Mouse (Mus musculus) adrenal gland, postnatal 36 days (tissue): Measurements from ENCODE around the gene Cemip. TPM values are rescaled to one million over a fixed set of nuclear protein-coding genes. Genes with fewer than 3 reads are reported as not detected.

Experiments
- DNase-seq, 2 experiments: peaks; one replicate each; pipeline ENCODE4 v3.0.0; 2021; ENCODE audit warnings: mixed read lengths in 1 of 2
- total RNA-seq, 2 experiments: library from RNA; stranded (reverse); gene quantifications; 2 replicates each; pipeline ENCODE4 v1.2.3; 2021

The Cemip gene
- total RNA-seq, 2 experiments from 2014 or later: 0.79 to 1.6 TPM

DNA sequence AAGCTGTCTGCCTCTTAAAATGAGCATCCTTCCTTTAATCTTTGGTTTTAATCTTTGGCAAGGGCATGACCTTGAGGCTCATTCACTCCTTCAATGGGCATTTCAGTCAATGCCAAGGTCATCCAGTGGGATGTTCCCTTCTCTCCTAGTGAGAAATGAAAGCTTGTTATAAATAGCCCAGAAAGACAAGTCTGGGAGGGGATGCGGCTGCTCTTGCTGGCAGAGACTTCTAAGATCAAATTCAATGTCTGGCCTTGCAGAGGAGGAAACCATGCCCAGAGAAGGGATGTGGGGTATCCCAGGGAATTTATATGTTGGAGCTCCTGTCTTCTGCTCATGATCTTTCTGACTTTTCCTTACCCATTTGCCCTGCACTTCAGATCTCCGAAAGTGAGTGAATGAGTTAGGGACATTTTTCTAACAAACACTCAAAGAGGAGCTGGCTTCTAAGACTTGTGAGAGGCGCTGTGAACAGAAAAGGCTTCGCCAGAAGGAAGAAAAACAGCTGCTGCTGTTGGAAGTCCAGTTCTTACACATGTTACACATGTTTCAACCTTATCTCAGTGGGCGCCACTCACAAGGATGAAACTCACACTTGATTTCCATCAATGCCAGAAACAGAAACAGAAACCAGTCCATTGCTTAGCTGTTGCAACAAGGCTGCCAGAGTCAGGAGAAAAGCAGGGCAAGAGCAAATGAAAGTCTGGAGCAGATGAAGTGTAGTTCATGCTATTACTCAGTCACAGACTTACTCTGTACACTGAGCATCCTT, 120.1 kb downstream of the Cemip start:
- DNase-seq: peak in 1 of 2 experiments; percentile 27

DNA sequence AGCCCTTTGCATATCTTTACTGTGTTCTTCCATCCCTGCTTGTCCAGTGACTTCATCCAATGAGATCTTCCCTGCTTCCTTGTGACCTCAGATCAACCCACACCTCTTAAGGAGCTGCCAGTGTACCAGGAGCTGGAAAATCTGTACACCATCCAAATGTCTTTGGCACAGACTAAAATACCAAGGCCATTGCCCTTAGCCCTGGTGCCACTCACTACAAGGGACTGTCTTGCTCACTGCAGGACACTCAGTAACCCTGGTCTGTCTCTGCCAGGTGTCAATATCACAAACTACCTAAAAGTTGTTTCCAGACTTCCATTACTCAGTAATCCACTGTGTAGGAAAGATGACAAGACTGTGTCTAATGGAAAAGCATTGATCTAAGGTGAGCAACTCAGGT, 121.1 kb downstream of the Cemip start:
- DNase-seq: peak; percentile 15 to 23

DNA sequence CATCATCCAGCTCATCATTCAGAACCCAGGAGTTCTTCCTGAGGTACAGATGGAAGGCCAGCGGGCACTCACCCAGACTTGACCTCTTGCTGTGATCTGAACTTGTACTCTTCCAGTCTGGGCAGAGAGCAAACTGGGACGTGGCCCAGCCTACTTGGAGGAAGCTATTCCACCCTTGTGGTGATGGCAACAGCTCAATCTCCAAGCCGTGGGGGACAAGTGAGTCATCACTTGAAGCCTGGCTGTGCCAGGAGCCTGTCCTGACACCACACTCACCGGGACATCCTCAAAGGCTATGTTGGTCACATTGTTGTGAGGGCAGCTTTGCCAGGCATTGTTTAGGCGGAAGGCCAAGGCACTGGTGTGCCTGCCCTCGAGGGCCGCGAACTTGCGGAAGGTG, 133.8 kb downstream of the Cemip start:
- peak in 1 of 2 experiments; percentile 18 for DNase-seq

DNA sequence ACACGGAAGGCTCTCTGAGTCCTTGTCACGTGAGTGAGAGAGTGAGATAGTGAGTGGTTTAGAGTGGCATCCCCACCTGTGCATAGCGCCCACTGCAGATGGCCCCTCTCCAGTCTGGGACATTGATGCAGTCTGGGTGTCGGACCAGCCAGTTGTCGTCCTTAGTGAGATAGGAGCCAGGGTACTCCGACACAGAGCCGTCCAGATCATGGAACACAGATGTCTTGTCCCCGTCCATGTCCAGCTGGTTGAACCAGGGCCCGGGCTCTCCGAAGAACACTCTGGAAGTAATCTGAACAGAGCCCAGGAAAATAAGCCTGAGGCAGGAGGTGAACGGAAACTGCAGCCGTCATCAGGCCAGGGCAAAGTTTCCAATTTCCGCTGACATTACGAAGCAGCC, 135.0 kb downstream of the Cemip start:
- no peak for DNase-seq

DNA sequence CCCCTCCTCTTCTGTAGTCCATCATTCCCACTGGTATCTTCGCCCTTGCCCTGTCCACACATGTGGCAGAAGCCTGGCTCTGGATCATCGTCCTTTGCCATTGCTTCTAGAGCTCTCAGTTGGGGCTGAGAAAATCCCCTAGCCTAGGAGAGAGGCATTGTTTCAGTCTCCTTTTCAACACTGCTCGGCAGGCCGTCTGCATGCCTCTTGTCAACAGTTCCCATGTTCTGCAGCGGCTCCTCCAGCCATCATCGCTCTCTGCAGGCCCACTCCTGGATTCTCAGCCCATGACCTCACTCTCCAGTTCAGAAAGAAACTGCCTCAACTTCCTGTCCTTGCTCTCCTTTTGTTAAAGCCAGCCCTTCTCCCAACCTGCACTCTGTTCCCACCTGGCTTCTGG, 136.6 kb downstream of the Cemip start:
- DNase-seq: no peak

DNA sequence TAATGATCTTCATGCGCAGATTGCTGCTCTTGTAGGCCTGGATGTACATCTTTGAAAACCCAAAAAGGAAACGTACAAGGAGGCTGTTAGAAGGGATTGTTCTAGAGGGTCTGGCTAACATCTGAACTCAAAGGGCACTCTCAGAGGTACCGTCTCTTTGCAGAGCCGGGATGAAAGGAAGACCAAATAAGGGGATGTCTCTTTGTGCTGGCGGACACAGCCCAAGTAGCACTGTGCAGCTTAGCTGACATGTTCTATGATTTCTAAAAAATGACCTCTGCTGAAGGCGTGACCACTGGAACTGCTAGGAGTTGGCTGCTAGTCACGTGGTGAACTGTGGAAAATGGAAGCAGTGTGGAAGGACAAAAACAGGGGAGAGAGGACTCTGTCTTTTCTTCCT, 137.6 kb downstream of the Cemip start:
- DNase-seq: no peak

DNA sequence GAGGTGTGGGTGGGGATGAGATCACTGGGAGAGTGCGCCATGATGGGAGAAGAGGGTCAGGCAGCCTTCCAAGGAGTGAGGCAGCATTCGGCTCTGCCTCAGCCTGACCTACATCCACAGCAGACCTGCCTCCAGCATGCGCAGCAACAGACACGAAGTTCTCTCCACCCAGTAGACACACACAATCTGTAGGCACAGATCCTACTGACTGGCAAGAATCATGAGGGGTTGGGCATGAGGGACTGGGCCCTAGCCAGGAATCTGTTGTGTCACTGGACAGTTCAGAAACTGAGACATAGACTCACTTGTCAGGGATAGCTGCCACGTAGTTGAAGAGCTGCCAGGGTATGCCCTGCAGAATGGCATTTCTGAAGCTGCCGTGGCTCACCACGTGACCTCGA, 144.6 kb downstream of the Cemip start:
- DNase-seq: peak; percentile 72 to 79

DNA sequence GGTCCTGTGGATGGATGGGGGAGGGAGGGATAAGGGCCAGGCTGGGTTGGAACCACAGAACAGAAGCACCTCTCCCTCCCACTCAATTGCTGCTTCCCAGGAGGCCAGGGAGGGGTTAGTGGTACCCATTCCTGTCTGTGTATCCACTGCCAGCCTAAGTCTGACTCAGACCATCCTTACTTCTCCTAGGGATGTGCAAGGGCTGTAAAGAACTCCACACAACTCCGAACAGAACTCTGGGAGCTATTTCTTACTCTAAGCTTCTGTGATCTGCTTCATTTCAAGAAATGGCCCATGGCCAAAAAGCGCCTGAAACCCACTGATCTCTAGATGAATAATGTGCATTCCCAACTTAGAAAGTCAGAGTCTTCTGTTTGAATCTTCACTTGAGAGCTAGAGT, 146.2 kb downstream of the Cemip start:
- no peak for DNase-seq

DNA sequence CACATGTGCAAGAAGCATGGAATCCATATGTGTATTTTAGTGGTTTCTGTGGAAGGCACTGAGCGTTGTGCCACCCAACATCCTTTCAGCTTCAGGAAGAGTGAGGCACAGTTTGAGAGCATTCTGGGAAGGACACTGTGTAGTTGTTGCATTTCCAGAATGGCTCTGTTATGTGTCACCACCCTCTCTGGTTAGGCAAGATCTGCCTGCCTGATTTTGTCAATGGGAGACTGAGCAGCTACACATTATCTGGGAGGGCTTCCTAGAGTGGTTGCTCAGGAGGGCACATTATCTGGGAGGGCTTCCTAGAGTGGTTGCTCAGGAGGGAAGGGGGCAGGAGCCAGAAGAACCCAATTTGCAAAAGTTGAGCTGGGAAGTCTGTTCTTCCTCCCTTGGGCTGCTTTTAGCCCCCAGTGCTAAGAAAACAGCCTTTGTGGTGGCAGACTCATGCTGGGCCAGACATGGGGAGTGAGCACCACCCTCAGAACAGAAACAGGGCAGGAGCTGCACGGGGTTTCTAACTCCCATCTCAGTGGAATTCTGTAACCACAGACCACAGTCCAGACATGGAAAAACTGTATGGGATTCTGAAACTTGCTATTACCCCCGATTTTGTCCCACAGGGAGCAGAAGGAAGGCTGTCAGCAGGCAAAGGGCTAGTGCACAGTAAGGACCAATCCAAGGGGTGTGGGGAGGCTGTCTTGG, 147.1 kb downstream of the Cemip start:
- DNase-seq: no peak

DNA sequence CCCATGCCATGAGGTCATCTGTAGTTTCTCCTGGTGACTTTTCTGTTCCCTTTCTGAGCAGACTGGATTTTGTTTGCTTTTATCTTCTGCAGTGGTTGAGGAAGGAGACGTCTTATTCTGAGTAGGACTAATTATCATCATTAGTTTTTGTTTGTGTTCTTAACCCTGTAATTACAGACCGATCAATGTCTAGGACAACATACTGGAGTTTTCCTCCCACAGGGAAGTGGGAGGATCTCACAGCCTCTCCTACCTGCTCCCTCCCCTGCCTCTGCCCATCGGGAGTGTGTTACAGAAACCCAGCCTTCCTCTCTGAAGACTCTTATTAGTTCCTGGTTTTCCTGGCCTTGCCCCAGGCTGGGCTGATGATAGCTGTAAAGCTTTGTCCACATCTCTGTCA, 164.7 kb downstream of the Cemip start:
- no peak for DNase-seq

DNA sequence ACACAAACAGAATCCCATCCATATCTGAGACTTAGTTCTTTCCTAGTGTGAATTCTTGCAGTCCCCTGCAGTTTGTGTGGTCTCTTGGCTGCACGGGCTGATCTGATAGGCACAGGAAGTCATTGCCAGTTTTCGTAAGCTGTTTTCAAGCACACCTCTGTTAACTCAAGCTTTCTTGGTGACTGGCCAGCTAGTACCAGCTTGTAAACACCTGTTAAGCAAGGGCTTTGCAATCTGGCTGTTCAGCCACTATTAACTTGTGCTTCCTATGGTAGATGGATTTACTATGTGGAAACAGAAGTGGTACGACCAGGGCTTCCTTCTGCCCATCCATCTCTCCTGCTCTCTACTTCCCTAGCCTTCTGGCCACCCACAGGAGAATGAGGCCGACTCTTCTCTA, 166.1 kb downstream of the Cemip start:
- no peak for DNase-seq

DNA sequence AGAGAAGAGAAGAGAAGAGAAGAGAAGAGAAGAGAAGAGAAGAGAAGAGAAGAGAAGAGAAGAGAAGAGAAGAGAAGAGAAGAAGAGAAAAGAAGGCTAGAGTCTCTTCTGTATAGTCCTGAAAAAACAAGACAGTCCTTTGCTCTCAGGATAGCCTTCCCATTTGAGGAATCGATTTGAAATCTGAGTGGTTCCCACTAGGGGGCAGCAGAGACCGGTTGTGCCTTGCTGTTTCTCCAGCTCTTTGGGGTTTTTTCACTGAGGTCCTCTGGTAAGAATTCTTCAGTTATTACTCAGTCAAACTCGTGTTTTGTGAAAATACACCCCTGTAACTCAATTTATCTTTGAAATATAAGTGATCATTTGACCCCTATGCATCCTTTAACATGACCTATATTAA, 171.7 kb downstream of the Cemip start:
- peak; percentile 86 to 91 for DNase-seq

DNA sequence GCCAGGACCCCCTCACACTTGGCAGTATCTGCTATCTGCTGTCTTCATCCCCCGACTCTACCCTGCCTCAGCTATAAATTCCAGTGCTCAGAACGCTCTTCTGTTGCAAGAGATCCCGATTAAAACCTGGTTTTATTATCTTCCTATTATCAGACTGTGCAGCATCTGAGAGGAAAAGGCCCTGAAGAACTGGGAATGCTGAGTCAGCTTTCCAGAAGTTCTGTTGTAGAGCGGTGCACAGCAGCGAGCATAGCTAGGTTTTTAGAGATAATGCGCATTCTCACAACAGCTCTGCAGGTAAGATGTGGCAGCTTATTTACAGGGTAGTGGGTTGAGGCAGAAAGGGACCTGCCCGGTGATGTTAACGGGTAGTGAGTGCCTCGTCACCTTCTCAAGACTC, 172.3 kb downstream of the Cemip start:
- no peak for DNase-seq

DNA sequence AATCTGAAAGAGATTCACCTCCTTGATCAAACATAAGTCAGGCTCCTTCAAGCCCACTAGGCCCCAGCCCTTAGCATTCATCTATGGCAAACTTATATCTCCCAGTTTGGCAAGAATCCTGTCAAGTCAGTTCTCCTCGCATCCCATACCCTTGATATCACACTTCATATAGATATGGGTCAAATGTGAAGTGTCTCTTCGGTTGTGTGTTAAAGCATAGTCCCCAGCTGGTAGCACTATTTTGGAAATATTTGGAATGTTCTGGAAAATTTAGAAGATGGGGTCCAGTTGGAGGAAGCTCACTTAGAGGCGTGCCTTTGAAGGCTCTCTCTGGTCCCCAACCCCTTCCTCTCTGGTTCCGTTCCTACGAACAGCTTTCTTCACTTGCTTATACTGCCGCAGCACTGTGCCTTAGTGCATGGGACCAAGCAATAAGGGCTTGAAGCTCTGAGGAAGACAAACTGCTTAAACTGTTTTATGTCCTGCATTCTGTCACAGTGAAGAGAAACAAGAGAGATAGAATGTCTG, 172.8 kb downstream of the Cemip start:
- DNase-seq: no peak

DNA sequence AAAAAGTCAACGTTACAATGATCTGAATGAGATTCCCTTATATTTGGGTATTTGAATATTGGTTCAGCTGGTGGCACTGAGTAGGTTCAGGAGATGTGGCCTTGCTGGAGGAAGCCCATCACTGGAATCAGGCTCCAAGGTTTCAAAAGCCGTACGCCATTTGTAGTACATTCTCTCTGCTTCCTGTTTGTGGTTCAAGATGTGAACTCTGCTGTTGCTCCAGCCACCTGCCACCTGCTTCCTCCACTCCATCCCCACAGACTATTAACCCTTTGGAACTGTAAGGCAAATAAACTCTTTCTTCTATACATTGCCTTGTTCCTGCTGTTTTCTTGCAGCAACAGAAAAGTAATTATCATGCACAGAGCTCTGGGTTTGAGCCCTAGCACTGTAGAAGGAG, 174.4 kb downstream of the Cemip start:
- DNase-seq: no peak

DNA sequence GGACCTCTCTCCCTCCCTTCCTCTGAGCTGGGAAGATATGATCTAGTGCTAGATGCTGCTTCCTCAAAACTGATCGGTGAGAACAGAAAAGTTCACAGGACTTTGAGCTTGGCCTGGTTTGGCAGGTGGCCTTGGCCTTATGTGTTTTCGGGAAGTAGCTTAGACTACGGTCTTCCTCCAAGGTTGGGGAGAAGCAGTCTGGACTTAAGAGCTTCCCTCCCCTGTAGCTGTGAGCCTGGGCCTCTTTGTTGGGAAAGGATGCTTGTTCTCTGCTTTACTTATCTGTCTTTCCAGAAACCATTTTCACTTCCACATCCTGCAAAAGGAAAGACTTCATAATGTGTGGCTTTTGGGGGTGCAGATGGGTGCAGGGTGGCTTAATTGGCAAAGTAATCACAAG, 181.5 kb downstream of the Cemip start:
- peak in 1 of 2 experiments; percentile 13 for DNase-seq

DNA sequence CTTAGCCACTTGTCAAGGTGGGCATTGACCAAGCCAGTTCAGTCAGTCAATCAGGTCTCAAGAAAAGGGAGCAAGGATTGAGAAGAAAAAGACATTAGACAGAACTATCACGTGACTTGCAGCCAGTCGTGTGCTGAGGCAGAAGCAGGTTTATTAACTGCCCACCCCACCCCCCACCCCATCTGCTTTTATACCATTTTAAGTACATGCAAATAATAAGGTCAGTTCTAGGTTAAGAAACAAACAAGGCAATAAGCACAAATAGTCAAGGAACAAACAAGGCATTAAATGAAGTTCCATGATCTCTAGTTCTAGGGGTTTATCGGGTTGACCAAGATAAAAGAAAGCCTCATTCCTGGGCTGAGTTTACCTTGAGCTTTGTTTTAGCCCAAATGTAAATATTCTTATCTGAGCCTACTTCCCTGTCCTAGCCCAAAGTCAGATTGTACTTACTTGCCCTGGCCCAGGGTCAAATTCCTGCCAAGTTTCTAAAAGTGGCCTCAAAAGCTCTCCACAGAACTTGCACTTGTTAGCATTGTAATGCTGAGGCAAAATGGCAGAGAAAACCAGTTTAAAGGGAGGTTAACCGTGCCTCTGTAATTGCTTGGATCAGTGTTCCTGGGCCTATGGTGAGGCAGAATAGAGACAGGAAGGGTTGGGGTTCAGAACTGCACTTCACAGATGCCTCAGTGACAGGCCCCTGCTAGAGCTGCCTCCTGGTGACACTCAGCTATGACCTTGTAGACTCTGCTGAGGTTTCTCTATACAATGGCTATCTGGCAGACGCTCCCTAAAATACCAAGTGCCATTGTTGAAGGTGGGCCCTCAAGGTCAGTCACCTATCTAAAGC, 183.8 kb downstream of the Cemip start:
- DNase-seq: no peak

DNA sequence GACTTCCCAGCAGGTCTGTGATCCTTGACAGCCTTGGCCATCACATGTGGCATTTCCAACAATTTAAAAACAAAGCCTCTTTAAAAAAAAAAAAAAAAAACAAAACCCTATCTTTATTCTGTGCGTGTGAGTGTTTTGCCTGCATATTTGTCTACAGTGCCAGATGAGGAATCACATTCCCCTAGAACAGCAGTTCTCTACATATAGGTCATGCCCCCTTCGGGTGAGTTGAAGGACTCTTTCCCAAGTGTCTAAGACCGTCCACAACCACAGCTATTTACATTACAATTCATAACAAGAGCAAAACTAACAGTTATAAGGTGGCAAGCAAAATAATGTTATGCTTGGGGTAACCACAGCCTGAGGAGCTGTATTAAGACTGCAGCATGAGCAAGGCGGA, 184.9 kb downstream of the Cemip start:
- DNase-seq: no peak

DNA sequence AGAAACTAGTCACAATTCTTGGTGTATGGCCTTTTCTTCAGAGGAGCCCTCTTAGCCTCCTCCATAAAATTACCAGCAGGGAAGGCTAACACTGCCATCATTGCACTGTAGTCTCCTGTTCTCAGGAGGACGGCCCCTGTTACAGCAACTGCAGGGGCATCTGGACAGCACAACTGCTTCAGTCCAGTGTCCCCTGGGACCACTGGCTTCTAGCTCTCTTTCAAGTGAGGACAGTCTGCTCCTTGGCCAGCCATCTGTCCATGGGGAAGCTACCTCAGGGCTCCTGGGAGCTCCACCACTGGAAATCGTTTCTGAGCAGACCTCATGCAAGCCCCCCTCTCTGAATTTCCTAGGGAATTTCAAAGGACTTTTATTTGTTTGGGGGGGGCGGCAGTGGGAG, 185.8 kb downstream of the Cemip start:
- DNase-seq: no peak

DNA sequence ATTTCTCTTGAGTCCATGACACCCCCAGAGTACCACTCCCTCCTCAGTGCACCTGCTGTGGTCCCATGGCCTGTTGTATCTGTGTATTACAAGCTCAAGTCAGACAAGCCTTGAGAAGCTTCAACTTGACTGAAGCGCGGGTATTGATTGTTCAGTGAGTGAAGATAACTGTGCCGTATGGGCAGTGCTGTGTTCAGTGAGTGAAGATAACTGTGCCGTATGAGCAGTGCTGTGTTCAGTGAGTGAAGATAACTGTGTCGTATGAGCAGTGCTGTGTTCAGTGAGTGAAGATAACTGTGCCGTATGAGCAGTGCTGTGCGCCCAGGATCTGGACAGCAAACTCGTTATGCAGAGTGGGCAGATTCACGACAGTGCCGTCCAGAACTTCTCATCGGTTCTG, 188.0 kb downstream of the Cemip start:
- DNase-seq: no peak

DNA sequence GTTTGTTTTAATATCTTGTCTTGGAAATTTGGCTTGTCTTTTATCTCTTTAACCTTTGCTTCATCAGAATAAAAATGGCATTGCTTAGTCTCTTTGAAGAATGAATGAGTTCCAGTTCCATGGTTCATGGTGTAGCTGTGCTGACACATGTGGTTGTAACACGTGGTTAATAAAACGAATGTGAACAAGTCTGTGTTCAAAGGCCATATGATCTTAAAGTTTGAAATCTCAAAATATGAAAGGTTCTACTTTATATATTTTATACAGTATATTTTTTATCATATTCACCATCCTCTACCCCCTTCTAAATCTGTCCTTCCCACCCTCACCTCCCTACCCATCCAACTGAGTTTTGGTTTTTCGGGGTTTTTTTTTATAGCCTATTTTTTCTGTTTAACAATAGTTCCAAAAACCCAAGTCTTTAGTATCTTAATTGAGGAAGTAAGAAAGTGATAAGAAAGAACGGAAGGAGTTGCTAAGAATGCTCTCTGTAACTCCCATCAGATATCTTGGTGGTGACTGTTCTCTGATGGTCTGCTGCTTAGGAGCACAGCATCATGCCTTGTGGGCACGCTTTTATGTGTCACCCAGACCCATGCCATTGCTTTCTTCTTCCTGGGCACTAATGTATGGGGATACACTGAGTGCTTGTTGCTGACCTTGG, 190.1 kb downstream of the Cemip start:
- no peak for DNase-seq

DNA sequence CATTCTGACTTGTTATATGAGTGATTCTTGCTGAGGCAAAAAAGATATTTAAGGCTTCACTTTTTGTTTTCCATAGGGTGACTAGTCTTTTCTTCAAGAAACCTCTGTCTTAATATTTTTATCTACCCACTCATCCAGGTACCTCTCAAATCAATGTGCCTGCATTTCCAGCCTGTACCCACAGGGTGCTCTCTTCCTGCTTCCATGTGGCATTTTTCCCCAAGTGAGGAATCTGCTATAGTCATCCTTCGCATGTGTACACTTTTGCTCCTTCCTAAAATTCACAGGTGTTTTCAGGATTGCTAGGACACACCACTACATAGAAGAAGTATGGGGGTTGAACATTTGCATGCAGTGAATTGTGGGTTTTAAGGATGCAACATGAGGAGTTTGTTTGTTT, 192.0 kb downstream of the Cemip start:
- DNase-seq: no peak
